Mouse (Mus musculus) MEL (cell line): ENCODE results near the gene Cdh13. TPM values are rescaled to one million over a fixed set of nuclear protein-coding genes. Genes with fewer than 3 reads are reported as not detected.

Experiments used
- DNase-seq: peaks from one replicate; pipeline ENCODE4 v3.0.0; 2011; ENCODE audit warnings: low read depth, low spot score
- H3K27ac ChIP-seq: 2 replicates; pipeline ENCODE4 v1.5.1; 2012; ENCODE audit warnings: low read depth, mild to moderate bottlenecking, control low read depth, low read length, moderate library complexity; ENCODE audit not compliant: control insufficient read depth
- H3K27me3 ChIP-seq, 2 experiments: fragments of 150-350 bp in 1 of 2; sonication (generic) in 1 of 2; 2 replicates each; pipeline ENCODE4 v1.6.1; 2012; ENCODE audit warnings: low read length in 2 of 2, mild to moderate bottlenecking in 2 of 2, improper control_type of control experiment in 1 of 2, moderate library complexity in 1 of 2; ENCODE audit not compliant: insufficient read depth in 2 of 2, control insufficient read depth in 1 of 2
- H3K36me3 ChIP-seq, 2 experiments: 2 replicates each; pipeline ENCODE4 v1.6.1; 2012 to 2014; ENCODE audit warnings: low read length in 2 of 2, improper control_type of control experiment in 1 of 2, inconsistent platforms in 1 of 2, mild to moderate bottlenecking in 1 of 2; ENCODE audit not compliant: insufficient read depth in 2 of 2, control insufficient read depth in 1 of 2
- H3K4me1 ChIP-seq, 2 experiments: fragments of 150-350 bp in 1 of 2; sonication (generic) in 1 of 2; 2 replicates each; pipeline ENCODE4 v1.6.1; 2012; ENCODE audit warnings: low read length in 2 of 2, improper control_type of control experiment in 1 of 2, mild to moderate bottlenecking in 1 of 2; ENCODE audit not compliant: insufficient read depth in 2 of 2, control insufficient read depth in 1 of 2
- H3K4me3 ChIP-seq, 2 experiments: fragments of 150-350 bp in 1 of 2; sonication (generic) in 1 of 2; 2 replicates each; pipeline ENCODE4 v1.5.1; 2012; ENCODE audit warnings: low read depth in 2 of 2, low read length in 2 of 2, mild to moderate bottlenecking in 2 of 2, moderate library complexity in 2 of 2, control low read depth in 1 of 2, improper control_type of control experiment in 1 of 2; ENCODE audit not compliant: control insufficient read depth in 1 of 2, insufficient read depth in 1 of 2
- H3K79me2 ChIP-seq: 2 replicates; pipeline ENCODE4 v1.6.1; 2012; ENCODE audit warnings: mild to moderate bottlenecking, low read length, moderate library complexity; ENCODE audit not compliant: control insufficient read depth, poor library complexity, insufficient read depth
- H3K9ac ChIP-seq: 2 replicates; pipeline ENCODE4 v1.6.1; 2012; ENCODE audit warnings: low read depth, mild to moderate bottlenecking, control low read depth, low read length, moderate library complexity; ENCODE audit not compliant: control insufficient read depth, poor library complexity, severe bottlenecking
- H3K9me3 ChIP-seq: fragments of 150-350 bp; sonication (generic); replicated peaks from 2 replicates; pipeline ENCODE4 v1.6.1; 2012; ENCODE audit warnings: mild to moderate bottlenecking, low read length, improper control_type of control experiment, moderate library complexity; ENCODE audit not compliant: insufficient read depth
- CHD2 ChIP-seq: IDR thresholded peaks from 2 replicates; pipeline ENCODE4 v1.6.1; 2011; ENCODE audit warnings: low read length, improper control_type of control experiment
- EP300 ChIP-seq, 2 experiments: IDR thresholded peaks; 2 replicates each; pipeline ENCODE4 v1.6.1; 2011; ENCODE audit warnings: improper control_type of control experiment in 2 of 2, low read length in 2 of 2, low read depth in 1 of 2, mild to moderate bottlenecking in 1 of 2
- ETS1 ChIP-seq: IDR thresholded peaks from 2 replicates; pipeline ENCODE4 v1.6.1; 2012; ENCODE audit warnings: low read depth, mild to moderate bottlenecking, inconsistent platforms, low read length, improper control_type of control experiment, moderate library complexity
- GABPA ChIP-seq: IDR thresholded peaks from 2 replicates; pipeline ENCODE4 v1.6.1; 2012; ENCODE audit warnings: low read depth, mild to moderate bottlenecking, inconsistent platforms, low read length, improper control_type of control experiment, moderate library complexity
- GATA1 ChIP-seq: IDR thresholded peaks from 2 replicates; pipeline ENCODE4 v1.6.1; 2011; ENCODE audit warnings: low read depth, low read length, improper control_type of control experiment
- JUND ChIP-seq: IDR thresholded peaks from 2 replicates; pipeline ENCODE4 v1.6.1; 2011; ENCODE audit warnings: low read depth, mild to moderate bottlenecking, improper control_type of control experiment, low read length
- KAT2A ChIP-seq: conservative IDR thresholded peaks from 2 replicates; pipeline ENCODE4 v1.6.1; 2012; ENCODE audit warnings: low read depth, low read length, improper control_type of control experiment, inconsistent platforms
- MAFK ChIP-seq: IDR thresholded peaks from 2 replicates; pipeline ENCODE4 v1.6.1; 2011; ENCODE audit warnings: low read depth, mild to moderate bottlenecking, low read length, improper control_type of control experiment, borderline replicate concordance
- MAX ChIP-seq: IDR thresholded peaks from 2 replicates; pipeline ENCODE4 v1.6.1; 2011; ENCODE audit warnings: low read length, improper control_type of control experiment
- MEF2A ChIP-seq: IDR thresholded peaks from 2 replicates; pipeline ENCODE4 v1.6.1; 2014; ENCODE audit warnings: low read depth, mild to moderate bottlenecking, inconsistent platforms, low read length, improper control_type of control experiment; ENCODE audit not compliant: poor library complexity, insufficient replicate concordance, severe bottlenecking; ENCODE audit errors: extremely low read depth
- MXI1 ChIP-seq: IDR thresholded peaks from 2 replicates; pipeline ENCODE4 v1.6.1; 2011; ENCODE audit warnings: mild to moderate bottlenecking, low read depth, low read length, improper control_type of control experiment
- MYB ChIP-seq: IDR thresholded peaks from 2 replicates; pipeline ENCODE4 v1.6.1; 2011; ENCODE audit warnings: mild to moderate bottlenecking, low read depth, low read length, improper control_type of control experiment
- MYC ChIP-seq: IDR thresholded peaks from 2 replicates; pipeline ENCODE4 v1.6.1; 2011; ENCODE audit warnings: low read depth, mild to moderate bottlenecking, low read length, improper control_type of control experiment, moderate library complexity
- NRF1 ChIP-seq: IDR thresholded peaks from 2 replicates; pipeline ENCODE4 v1.6.1; 2014; ENCODE audit warnings: low read depth, mild to moderate bottlenecking, inconsistent platforms, low read length, improper control_type of control experiment, moderate library complexity; ENCODE audit not compliant: poor library complexity, insufficient read depth, severe bottlenecking
- POLR2A ChIP-seq, 2 experiments: IDR thresholded peaks; 2 replicates each; pipeline ENCODE4 v1.6.1; 2011 to 2012; ENCODE audit warnings: low read length in 2 of 2, mild to moderate bottlenecking in 2 of 2, control low read depth in 1 of 2, improper control_type of control experiment in 1 of 2, low read depth in 1 of 2, moderate library complexity in 1 of 2; ENCODE audit not compliant: control insufficient read depth in 1 of 2, insufficient read depth in 1 of 2, poor library complexity in 1 of 2
- RAD21 ChIP-seq: IDR thresholded peaks from 2 replicates; pipeline ENCODE4 v1.6.1; 2011; ENCODE audit warnings: mild to moderate bottlenecking, low read depth, low read length, improper control_type of control experiment
- RCOR1 ChIP-seq: IDR thresholded peaks from 2 replicates; pipeline ENCODE4 v1.6.1; 2012; ENCODE audit warnings: low read depth, mild to moderate bottlenecking, inconsistent platforms, low read length, improper control_type of control experiment
- SMC3 ChIP-seq: IDR thresholded peaks from 2 replicates; pipeline ENCODE4 v1.6.1; 2011; ENCODE audit warnings: low read depth, low read length, improper control_type of control experiment
- TCF12 ChIP-seq: IDR thresholded peaks from 2 replicates; pipeline ENCODE4 v1.6.1; 2014; ENCODE audit warnings: low read depth, mild to moderate bottlenecking, inconsistent platforms, low read length, improper control_type of control experiment, moderate library complexity
- ZC3H11A ChIP-seq: IDR thresholded peaks from 2 replicates; pipeline ENCODE4 v1.6.1; 2012; ENCODE audit warnings: low read depth, mild to moderate bottlenecking, inconsistent platforms, low read length, improper control_type of control experiment
- ZNF384 ChIP-seq: IDR thresholded peaks from 2 replicates; pipeline ENCODE4 v1.6.1; 2012; ENCODE audit warnings: low read depth, mild to moderate bottlenecking, inconsistent platforms, low read length, improper control_type of control experiment
- polyA plus RNA-seq, 2 experiments: library from polyadenylated mRNA; stranded (reverse) in 1 of 2; unstranded in 1 of 2; fragments of >175 nt in 1 of 2; fragments of >200 nt in 1 of 2; gene quantifications; 2 replicates each; pipeline versions ENCODE4 v1.2.1 to v1.2.4; 2012; ENCODE audit warnings: low replicate concordance in 2 of 2, low read depth in 1 of 2; ENCODE audit not compliant: insufficient read length in 2 of 2, insufficient read depth in 1 of 2, missing spikeins in 1 of 2
- total RNA-seq: library from RNA; depleted of rRNA; stranded (reverse); fragments of 300-350 nt; gene quantifications from 2 replicates; pipeline ENCODE4 v1.2.3, GENCODE M21; 2012

The Cdh13 gene
- total and polyA plus RNA-seq, 3 experiments: not detected

- H3K79me2 ChIP-seq: no peaks in the 10 kb centered on the region
- no peak for DNase-seq
- no peak overlapping the region for H3K27ac ChIP-seq
- H3K4me1 ChIP-seq: no peaks in the 10 kb centered on the region
- no peak for TF ChIP-seq NRF1
- TF ChIP-seq POLR2A (IDR thresholded peaks at IDR 0.05; ENCODE audit: control insufficient read depth in 1 of 2, insufficient read depth in 1 of 2, low read depth in 1 of 2, low read length in 2 of 2, poor library complexity in 1 of 2): no peak
- no peak for TF ChIP-seq ZNF384
- no peak for TF ChIP-seq EP300 (IDR thresholded peaks at IDR 0.05; ENCODE audit: low read depth in 1 of 2, low read length in 2 of 2)
- no peak for TF ChIP-seq RCOR1
- TF ChIP-seq MYC: no peak
- no peak for TF ChIP-seq CHD2
- no peak for TF ChIP-seq RAD21
- TF ChIP-seq MEF2A: no peak
- no peak for TF ChIP-seq GABPA
- TF ChIP-seq TCF12: no peak
- no peak for TF ChIP-seq MYB
- TF ChIP-seq JUND: no peak
- TF ChIP-seq ZC3H11A: no peak
- TF ChIP-seq ETS1: no peak
- TF ChIP-seq MXI1: no peak
- no peak for TF ChIP-seq MAX
- TF ChIP-seq MAFK: no peak
- no peak overlapping the region for H3K9ac ChIP-seq
- H3K4me3 ChIP-seq: no peak overlapping the region
- H3K36me3 ChIP-seq: no peaks in the 10 kb centered on the region
- H3K27me3 ChIP-seq: no peaks in the 10 kb centered on the region
- H3K9me3 ChIP-seq: no peaks in the 10 kb centered on the region
Measured at GRCm38 (mm10) chr8:118373092-118373491, 89.6 kb downstream of the Cdh13 start.

- DNase-seq: no peak
- H3K36me3 ChIP-seq: no peaks in the 10 kb centered on the region
- no peak overlapping the region for H3K4me3 ChIP-seq
- no peaks in the 10 kb centered on the region for H3K4me1 ChIP-seq
- no peaks in the 10 kb centered on the region for H3K79me2 ChIP-seq
- H3K27me3 ChIP-seq: no peaks in the 10 kb centered on the region
- no peak overlapping the region for H3K9ac ChIP-seq
- H3K9me3 ChIP-seq: no peaks in the 10 kb centered on the region
- TF ChIP-seq GATA1: no peak
- no peak for TF ChIP-seq MEF2A
- no peak for TF ChIP-seq CHD2
- no peak for TF ChIP-seq KAT2A
- TF ChIP-seq ETS1: no peak
- TF ChIP-seq ZC3H11A: no peak
- no peak for TF ChIP-seq SMC3
- TF ChIP-seq NRF1: no peak
- TF ChIP-seq, all 39 proteins: peak for 0
- H3K27ac ChIP-seq: no peak overlapping the region
Measured at GRCm38 (mm10) chr8:118374738-118375137, 91.2 kb downstream of the Cdh13 start.
